Mouse (Mus musculus): ENCODE results near the gene Srcin1. TPM values are rescaled to one million over a fixed set of nuclear protein-coding genes. Genes with fewer than 3 reads are reported as not detected.

Srcin1 gene
- 9.6 and 15.1 TPM in 2 replicates for polyA plus RNA-seq (2014; fragmentation: Nextera tagmentation; extraction: Ambion mirVana)

DNA sequence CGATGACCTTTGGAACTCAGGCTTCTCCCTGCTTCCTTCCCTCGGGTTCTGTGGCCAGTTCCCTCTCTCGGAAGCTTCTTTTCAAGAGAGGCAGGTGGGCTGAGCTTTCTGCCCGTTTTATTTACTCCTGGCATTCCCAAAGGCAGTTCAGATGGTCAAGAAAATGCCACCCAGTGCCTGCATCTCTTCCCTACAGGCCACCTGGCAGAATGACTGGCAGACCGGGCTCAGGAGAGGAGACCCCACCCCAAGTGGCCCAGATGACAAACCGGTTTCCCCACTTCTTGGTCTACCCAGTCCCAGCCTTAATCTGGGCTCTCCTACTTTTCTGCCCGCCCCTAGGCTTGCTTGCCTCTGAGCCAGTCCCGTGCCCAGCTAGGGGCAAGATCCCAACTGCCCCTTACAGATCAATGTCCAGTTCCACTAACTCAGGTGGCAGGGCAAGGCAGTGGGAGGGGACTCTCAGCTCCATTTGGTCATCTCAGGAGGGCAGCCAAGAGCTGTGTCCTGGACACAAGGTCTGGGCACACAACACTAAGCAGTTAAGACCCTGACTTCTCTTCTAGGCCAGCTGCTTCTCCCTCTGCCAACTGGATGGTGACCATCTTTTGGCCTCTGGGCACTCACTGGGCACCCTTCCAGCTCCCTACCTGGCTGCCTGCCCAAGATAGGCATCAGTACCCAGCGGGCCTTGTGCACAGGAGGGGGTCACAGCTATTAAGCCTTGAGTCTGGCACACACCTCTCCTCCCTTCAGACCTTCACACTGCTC lies at the start of gene Srcin1:
Gene Srcin1 (minus strand): TSS at position 51 of the 771 bp plus-strand sequence.
- no peaks in the 10 kb centered on the region for H3K27me3 ChIP-seq (ENCODE audit: control insufficient read depth, insufficient read depth, low read length)
- peak within 1 kb of the TSS; percentile 72 for H3K4me2 ChIP-seq (ENCODE audit: low read length)
- DNase-seq (no peak), ATAC-seq (ENCODE audit: low FRiP score, low TSS enrichment) (no peak)
- no peaks in the 10 kb centered on the region for H3K36me3 ChIP-seq (ENCODE audit: control insufficient read depth, insufficient read depth, low read length)
- peak within 1 kb of the TSS; percentile 97 for H3K27ac ChIP-seq (replicated peaks; ENCODE audit: low read depth, low read length)
- 29% methylated on average over 9 of the region's 9 CpGs for WGBS
- H3K9me3 ChIP-seq (ENCODE audit: control insufficient read depth, low read length) = no peaks in the 10 kb centered on the region
- peak within 1 kb of the TSS; percentile 90 for H3K4me3 ChIP-seq (replicated peaks; ENCODE audit: low read depth, low read length)
- H3K9ac ChIP-seq (replicated peaks; ENCODE audit: low read length) = peak within 1 kb of the TSS; percentile 99
- peaks cover 46% of the 10 kb centered on the region for H3K4me1 ChIP-seq (ENCODE audit: control insufficient read depth, insufficient read depth, low read length)

DNA sequence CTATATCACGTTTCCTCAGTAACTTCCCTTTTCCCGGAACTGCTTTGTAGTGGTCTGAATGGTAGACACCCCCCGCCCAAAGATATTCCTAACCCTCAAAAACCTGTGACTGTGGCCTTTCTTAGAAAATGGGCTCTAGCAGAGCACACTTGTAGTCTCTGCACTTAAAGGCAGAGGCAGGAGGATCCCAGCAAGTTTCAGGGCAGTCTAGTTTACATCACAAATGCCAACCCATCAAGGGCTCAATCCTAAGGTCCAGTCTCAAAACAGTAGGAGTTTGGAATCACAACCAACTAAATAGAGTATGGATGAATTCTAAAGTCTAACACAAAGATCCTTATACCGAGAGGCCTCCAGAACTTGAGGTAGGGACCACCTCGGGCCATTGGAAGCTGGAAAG lies 49.6 kb upstream of the Srcin1 start:
- H3K27me3 ChIP-seq (ENCODE audit: control insufficient read depth, insufficient read depth, low read length) = peaks cover 51% of the 10 kb centered on the region
- H3K4me2 ChIP-seq (ENCODE audit: low read length) = no peak overlapping the region
- H3K4me3 ChIP-seq (replicated peaks; ENCODE audit: low read depth, low read length) = no peak overlapping the region
- peaks cover 12% of the 10 kb centered on the region; the same call in 1 of the 2 replicates for H3K4me1 ChIP-seq (ENCODE audit: control insufficient read depth, insufficient read depth, low read length)
- DNase-seq (no peak), ATAC-seq (ENCODE audit: low FRiP score, low TSS enrichment) (no peak)
- no peaks in the 10 kb centered on the region for H3K9me3 ChIP-seq (ENCODE audit: control insufficient read depth, low read length)
- H3K27ac ChIP-seq (replicated peaks; ENCODE audit: low read depth, low read length) = no peak overlapping the region
- H3K9ac ChIP-seq (replicated peaks; ENCODE audit: low read length) = no peak overlapping the region
- H3K36me3 ChIP-seq (ENCODE audit: control insufficient read depth, insufficient read depth, low read length) = no peaks in the 10 kb centered on the region
- 75% methylated on average over 5 of the region's 5 CpGs for WGBS

DNA sequence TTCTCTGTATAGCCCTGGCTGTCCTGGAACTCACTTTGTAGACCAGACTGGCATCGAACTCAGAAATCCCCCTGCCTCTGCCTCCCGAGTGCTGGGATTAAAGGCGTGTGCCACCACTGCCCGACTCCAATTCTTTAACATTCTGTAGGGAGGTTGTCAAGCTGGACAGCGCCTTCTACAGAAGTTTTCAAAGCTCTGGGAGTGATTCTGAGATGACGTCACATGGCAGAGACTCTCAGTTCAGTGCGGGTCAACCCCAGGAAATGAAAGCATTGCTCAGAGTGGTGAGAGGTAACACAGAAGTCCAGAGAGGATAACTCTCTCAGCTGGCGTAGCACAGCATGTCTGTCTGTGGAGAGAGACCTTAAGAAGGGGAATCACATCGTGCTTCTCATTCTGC lies 47.2 kb upstream of the Srcin1 start:
- Histone ChIP-seq H3K9me3 (ENCODE audit: control insufficient read depth, low read length) (no peaks in the 10 kb centered on the region), H3K4me3 (replicated peaks; ENCODE audit: low read depth, low read length) (no peak overlapping the region), H3K36me3 (ENCODE audit: control insufficient read depth, insufficient read depth, low read length) (no peaks in the 10 kb centered on the region), H3K9ac (replicated peaks; ENCODE audit: low read length) (no peak overlapping the region), H3K27ac (replicated peaks; ENCODE audit: low read depth, low read length) (no peak overlapping the region), H3K4me1 (ENCODE audit: control insufficient read depth, insufficient read depth, low read length) (no peaks in the 10 kb centered on the region), H3K27me3 (ENCODE audit: control insufficient read depth, insufficient read depth, low read length) (peaks cover 31% of the 10 kb centered on the region), H3K4me2 (ENCODE audit: low read length) (no peak overlapping the region)
- ATAC-seq (ENCODE audit: low FRiP score, low TSS enrichment) (no peak), DNase-seq (no peak)
- WGBS = 65% methylated on average over 9 of the region's 9 CpGs

DNA sequence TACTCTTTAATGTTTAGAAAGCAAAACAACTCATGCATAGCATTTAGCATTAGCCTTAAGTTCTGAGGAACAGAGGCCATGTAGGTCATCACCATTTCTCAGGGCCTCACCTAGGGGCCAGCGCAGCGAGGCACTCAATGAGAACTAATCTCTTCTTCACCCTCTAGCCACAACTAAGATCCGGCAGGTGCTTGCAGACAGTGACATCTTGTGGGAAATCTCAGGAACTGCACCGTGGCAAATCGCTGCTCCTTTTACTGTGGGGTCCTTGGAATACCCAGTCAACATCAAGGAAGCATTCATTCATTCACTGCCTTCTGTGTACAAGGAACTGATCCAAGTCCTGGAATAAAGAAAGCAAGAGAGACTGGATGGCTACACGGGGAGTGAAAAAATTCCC lies 46.5 kb upstream of the Srcin1 start:
- H3K27ac ChIP-seq (replicated peaks; ENCODE audit: low read depth, low read length) = no peak overlapping the region
- peaks cover 24% of the 10 kb centered on the region for H3K27me3 ChIP-seq (ENCODE audit: control insufficient read depth, insufficient read depth, low read length)
- ATAC-seq (ENCODE audit: low FRiP score, low TSS enrichment) (peak; percentile 46; the same call in 1 of the 2 replicates), DNase-seq (peak; percentile 90)
- 3% methylated on average over 6 of the region's 6 CpGs for whole genome bisulfite sequencing
- H3K4me1 ChIP-seq (ENCODE audit: control insufficient read depth, insufficient read depth, low read length) = no peaks in the 10 kb centered on the region
- no peaks in the 10 kb centered on the region for H3K36me3 ChIP-seq (ENCODE audit: control insufficient read depth, insufficient read depth, low read length)
- H3K4me2 ChIP-seq (ENCODE audit: low read length) = no peak overlapping the region
- no peak overlapping the region for H3K4me3 ChIP-seq (replicated peaks; ENCODE audit: low read depth, low read length)
- H3K9ac ChIP-seq (replicated peaks; ENCODE audit: low read length) = no peak overlapping the region
- H3K9me3 ChIP-seq (ENCODE audit: control insufficient read depth, low read length) = no peaks in the 10 kb centered on the region

DNA sequence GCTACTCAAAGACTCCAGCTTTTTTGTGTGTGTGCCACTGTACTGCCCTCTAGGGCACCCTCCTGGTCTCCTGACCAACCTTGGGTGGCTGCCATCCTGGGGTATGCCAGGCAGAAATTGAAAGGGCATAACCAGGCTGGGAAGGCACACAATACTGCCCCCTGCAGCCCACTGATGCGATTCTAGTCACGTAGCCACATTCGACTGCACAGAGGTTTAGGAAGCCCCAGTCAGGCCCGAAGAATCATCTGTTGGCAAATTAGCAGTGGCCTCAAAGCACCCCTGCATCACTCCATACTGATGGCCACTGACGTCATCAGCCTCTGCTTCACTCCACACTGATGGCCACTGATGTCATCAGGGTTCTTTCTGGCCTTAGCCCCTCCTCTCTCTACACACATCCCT lies 43.4 kb upstream of the Srcin1 start:
- Histone ChIP-seq H3K4me3 (replicated peaks; ENCODE audit: low read depth, low read length) (no peak overlapping the region), H3K9ac (replicated peaks; ENCODE audit: low read length) (no peak overlapping the region), H3K27ac (replicated peaks; ENCODE audit: low read depth, low read length) (no peak overlapping the region), H3K4me1 (ENCODE audit: control insufficient read depth, insufficient read depth, low read length) (no peaks in the 10 kb centered on the region), H3K4me2 (ENCODE audit: low read length) (no peak overlapping the region), H3K9me3 (ENCODE audit: control insufficient read depth, low read length) (no peaks in the 10 kb centered on the region), H3K36me3 (ENCODE audit: control insufficient read depth, insufficient read depth, low read length) (no peaks in the 10 kb centered on the region), H3K27me3 (ENCODE audit: control insufficient read depth, insufficient read depth, low read length) (peaks cover 10% of the 10 kb centered on the region; the same call in 1 of the 2 replicates)
- ATAC-seq (ENCODE audit: low FRiP score, low TSS enrichment) (no peak), DNase-seq (peak; percentile 81)
- 29% methylated on average over 5 of the region's 5 CpGs for WGBS

DNA sequence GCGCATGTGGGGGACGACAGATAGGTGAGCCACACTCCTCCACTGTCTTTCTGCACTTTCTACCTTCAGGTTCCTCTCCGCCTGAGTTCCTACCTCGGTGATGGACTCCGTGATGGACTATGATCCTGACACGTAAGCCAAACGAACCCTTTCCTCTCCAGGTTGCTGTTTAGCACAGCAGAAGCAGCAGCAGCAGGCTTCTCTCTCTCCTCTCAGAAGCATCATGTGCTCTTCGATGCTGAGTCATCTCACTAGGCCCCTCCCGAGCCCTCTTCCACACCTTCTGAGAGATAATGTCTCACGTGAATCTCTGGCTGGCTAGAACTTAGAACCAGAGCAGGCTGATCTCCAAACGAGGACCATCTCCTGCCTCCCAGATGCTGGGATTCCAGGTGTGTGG lies 42.4 kb upstream of the Srcin1 start:
- no peak overlapping the region for H3K4me2 ChIP-seq (ENCODE audit: low read length)
- WGBS = 68% methylated on average over 11 of the region's 11 CpGs
- DNase-seq = no peak
- no peak overlapping the region for H3K27ac ChIP-seq (replicated peaks; ENCODE audit: low read depth, low read length)
- peaks cover 7% of the 10 kb centered on the region; the same call in 1 of the 2 replicates for H3K27me3 ChIP-seq (ENCODE audit: control insufficient read depth, insufficient read depth, low read length)
- no peaks in the 10 kb centered on the region for H3K36me3 ChIP-seq (ENCODE audit: control insufficient read depth, insufficient read depth, low read length)
- ATAC-seq (ENCODE audit: low FRiP score, low TSS enrichment) = no peak
- H3K4me1 ChIP-seq (ENCODE audit: control insufficient read depth, insufficient read depth, low read length) = no peaks in the 10 kb centered on the region
- H3K4me3 ChIP-seq (replicated peaks; ENCODE audit: low read depth, low read length) = no peak overlapping the region
- no peak overlapping the region for H3K9ac ChIP-seq (replicated peaks; ENCODE audit: low read length)
- no peaks in the 10 kb centered on the region for H3K9me3 ChIP-seq (ENCODE audit: control insufficient read depth, low read length)

DNA sequence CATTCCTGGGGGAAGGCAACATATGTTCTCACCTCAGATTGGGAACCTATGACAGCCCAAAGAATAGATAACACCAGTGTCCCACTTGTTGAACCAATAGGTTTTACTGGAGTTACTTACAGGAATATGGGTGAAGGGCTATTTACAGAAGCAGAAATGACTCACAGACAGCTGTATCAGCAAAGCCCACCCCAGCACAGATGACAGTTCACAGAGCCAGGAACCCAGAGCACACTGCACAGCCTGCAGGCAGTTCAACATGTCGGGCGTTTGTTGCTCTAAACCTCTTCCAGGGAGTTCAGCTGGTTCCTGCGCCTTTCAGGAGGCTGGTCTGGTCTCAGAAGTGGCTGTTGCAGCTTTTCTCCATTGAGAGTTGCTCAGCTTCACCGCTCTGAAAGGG lies 39.3 kb upstream of the Srcin1 start:
- H3K4me2 ChIP-seq (ENCODE audit: low read length) = no peak overlapping the region

DNA sequence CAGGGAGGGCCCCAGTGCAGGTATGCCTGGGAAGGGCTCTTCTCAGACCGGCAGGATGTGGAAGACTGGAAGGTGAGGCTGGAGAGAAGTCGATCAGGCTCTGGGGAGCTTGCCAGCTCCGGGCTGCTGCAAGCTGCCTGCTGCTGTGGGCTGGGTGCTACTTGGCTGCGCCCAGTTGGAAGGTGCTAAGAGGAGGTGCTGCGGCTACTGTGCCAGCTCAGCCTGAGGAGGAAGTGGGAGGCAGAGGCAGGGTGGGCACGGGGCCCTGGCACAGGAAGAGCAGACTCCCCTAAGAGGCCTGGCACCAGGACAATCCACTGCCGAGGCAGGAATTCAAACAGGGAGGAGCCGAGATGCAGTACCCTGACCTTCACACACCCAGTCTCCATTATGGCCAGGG lies 35.1 kb upstream of the Srcin1 start:
- Histone ChIP-seq H3K27ac (replicated peaks; ENCODE audit: low read depth, low read length) (no peak overlapping the region), H3K4me3 (replicated peaks; ENCODE audit: low read depth, low read length) (no peak overlapping the region), H3K9ac (replicated peaks; ENCODE audit: low read length) (no peak overlapping the region), H3K4me2 (ENCODE audit: low read length) (no peak overlapping the region), H3K27me3 (ENCODE audit: control insufficient read depth, insufficient read depth, low read length) (no peaks in the 10 kb centered on the region), H3K36me3 (ENCODE audit: control insufficient read depth, insufficient read depth, low read length) (no peaks in the 10 kb centered on the region), H3K9me3 (ENCODE audit: control insufficient read depth, low read length) (no peaks in the 10 kb centered on the region), H3K4me1 (ENCODE audit: control insufficient read depth, insufficient read depth, low read length) (no peaks in the 10 kb centered on the region)
- no peak for DNase-seq
- ATAC-seq (ENCODE audit: low FRiP score, low TSS enrichment) = no peak
- 80% methylated on average over 8 of the region's 8 CpGs for WGBS

More for the DNA sequence above, 39.3 kb upstream of the Srcin1 start:
- WGBS = 81% methylated on average over 4 of the region's 4 CpGs
- H3K27ac ChIP-seq (replicated peaks; ENCODE audit: low read depth, low read length) = no peak overlapping the region
- H3K27me3 ChIP-seq (ENCODE audit: control insufficient read depth, insufficient read depth, low read length) = peaks cover 5% of the 10 kb centered on the region; the same call in 1 of the 2 replicates
- ATAC-seq (ENCODE audit: low FRiP score, low TSS enrichment) (no peak), DNase-seq (no peak)
- no peaks in the 10 kb centered on the region for H3K9me3 ChIP-seq (ENCODE audit: control insufficient read depth, low read length)
- H3K9ac ChIP-seq (replicated peaks; ENCODE audit: low read length) = no peak overlapping the region
- H3K4me3 ChIP-seq (replicated peaks; ENCODE audit: low read depth, low read length) = no peak overlapping the region
- H3K36me3 ChIP-seq (ENCODE audit: control insufficient read depth, insufficient read depth, low read length) = no peaks in the 10 kb centered on the region
- H3K4me1 ChIP-seq (ENCODE audit: control insufficient read depth, insufficient read depth, low read length) = no peaks in the 10 kb centered on the region

DNA sequence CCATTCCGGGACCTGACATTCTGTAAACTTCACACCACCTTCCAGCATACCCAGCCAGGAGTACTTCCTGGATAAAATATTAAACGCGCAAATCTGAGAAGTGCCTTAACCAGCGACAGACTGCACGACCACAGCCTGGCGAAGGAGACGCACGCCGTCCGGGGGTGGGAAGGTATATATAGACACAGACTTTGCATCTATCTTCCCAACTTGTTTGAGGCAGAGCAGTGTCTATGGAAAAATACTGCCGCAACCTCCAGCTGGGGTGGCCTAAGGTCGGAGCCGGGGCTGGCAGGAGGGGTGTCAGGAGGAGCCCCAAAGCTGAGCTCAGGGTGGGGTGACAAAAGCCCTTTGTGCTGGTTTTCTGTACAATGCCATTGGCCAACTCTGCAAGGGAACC lies 33.8 kb upstream of the Srcin1 start:
- no peak overlapping the region for H3K4me2 ChIP-seq (ENCODE audit: low read length)
- ATAC-seq (ENCODE audit: low FRiP score, low TSS enrichment) (no peak), DNase-seq (no peak)
- H3K4me3 ChIP-seq (replicated peaks; ENCODE audit: low read depth, low read length) = no peak overlapping the region
- no peaks in the 10 kb centered on the region for H3K9me3 ChIP-seq (ENCODE audit: control insufficient read depth, low read length)
- no peaks in the 10 kb centered on the region for H3K27me3 ChIP-seq (ENCODE audit: control insufficient read depth, insufficient read depth, low read length)
- no peak overlapping the region for H3K9ac ChIP-seq (replicated peaks; ENCODE audit: low read length)
- 93% methylated on average over 13 of the region's 13 CpGs for WGBS
- no peak overlapping the region for H3K27ac ChIP-seq (replicated peaks; ENCODE audit: low read depth, low read length)
- H3K36me3 ChIP-seq (ENCODE audit: control insufficient read depth, insufficient read depth, low read length) = no peaks in the 10 kb centered on the region
- H3K4me1 ChIP-seq (ENCODE audit: control insufficient read depth, insufficient read depth, low read length) = no peaks in the 10 kb centered on the region

Measured in midbrain, embryonic 14.5 days (tissue).